Mouse (Mus musculus): ENCODE results near the gene Fam216a. TPM values are rescaled to one million over a fixed set of nuclear protein-coding genes. Genes with fewer than 3 reads are reported as not detected.
"Not testable (repeated sequence)": the region's sequence is repeated elsewhere in the genome, so short reads cannot be mapped to it uniquely, and the experiment has no call there.

Gene Fam216a
- total RNA-seq (2022): 1 to 10 TPM; 4.9 to 5.3 (median 5.2) TPM

GRCm38 (mm10) chr5:122372192-122372769 is at the start of gene Fam216a:
Fam216a (minus strand) TSS chr5:122372364.
- peak; percentile 97 for DNase-seq (ENCODE audit: low spot score in 2 of 2)

GRCm38 (mm10) chr5:122421271-122422068 is 49.3 kb upstream of the Fam216a start, which contains the start of gene Anapc7:
Anapc7 (plus strand) TSS chr5:122421693.
- DNase-seq (ENCODE audit: low spot score in 2 of 2): no peak

GRCm38 (mm10) chr5:122420676-122421075 is 48.5 kb upstream of the Fam216a start:
- DNase-seq (ENCODE audit: low spot score in 2 of 2): not testable (repeated sequence)

GRCm38 (mm10) chr5:122415465-122415864 is 43.3 kb upstream of the Fam216a start:
- no peak for DNase-seq (ENCODE audit: low spot score in 2 of 2)

- no peak for DNase-seq (ENCODE audit: low spot score in 2 of 2)
Measured at GRCm38 (mm10) chr5:122414351-122414750, 42.2 kb upstream of the Fam216a start.

GRCm38 (mm10) chr5:122412826-122413225 is 40.7 kb upstream of the Fam216a start:
- DNase-seq (ENCODE audit: low spot score in 2 of 2): no peak

- DNase-seq (ENCODE audit: low spot score in 2 of 2): no peak
Measured at GRCm38 (mm10) chr5:122411892-122412291, 39.7 kb upstream of the Fam216a start.

GRCm38 (mm10) chr5:122409692-122410645 is 37.8 kb upstream of the Fam216a start:
- DNase-seq (ENCODE audit: low spot score in 2 of 2): no peak

- no peak for DNase-seq (ENCODE audit: low spot score in 2 of 2)
Measured at GRCm38 (mm10) chr5:122405537-122405936, 33.4 kb upstream of the Fam216a start.

- no peak for DNase-seq (ENCODE audit: low spot score in 2 of 2)
Measured at GRCm38 (mm10) chr5:122403362-122403761, 31.2 kb upstream of the Fam216a start.

- DNase-seq (ENCODE audit: low spot score in 2 of 2): no peak
Measured at GRCm38 (mm10) chr5:122402772-122403171, 30.6 kb upstream of the Fam216a start.

GRCm38 (mm10) chr5:122402160-122402559 is 30.0 kb upstream of the Fam216a start:
- no peak for DNase-seq (ENCODE audit: low spot score in 2 of 2)

GRCm38 (mm10) chr5:122401303-122401640 is 29.1 kb upstream of the Fam216a start:
- peak; percentile 47 to 52 for DNase-seq (ENCODE audit: low spot score in 2 of 2)

- peak; percentile 47 to 63 for DNase-seq (ENCODE audit: low spot score in 2 of 2)
Measured at GRCm38 (mm10) chr5:122400628-122401302, 28.6 kb upstream of the Fam216a start.

GRCm38 (mm10) chr5:122399871-122400270 is 27.7 kb upstream of the Fam216a start:
- DNase-seq (ENCODE audit: low spot score in 2 of 2): no peak

- DNase-seq (ENCODE audit: low spot score in 2 of 2): no peak
Measured at GRCm38 (mm10) chr5:122397495-122397894, 25.3 kb upstream of the Fam216a start.

GRCm38 (mm10) chr5:122396791-122397190 is 24.6 kb upstream of the Fam216a start:
- no peak for DNase-seq (ENCODE audit: low spot score in 2 of 2)

- DNase-seq (ENCODE audit: low spot score in 2 of 2): peak; percentile 49 to 54
Measured at GRCm38 (mm10) chr5:122393887-122394286, 21.7 kb upstream of the Fam216a start.

GRCm38 (mm10) chr5:122392227-122393004 is 20.3 kb upstream of the Fam216a start:
- DNase-seq (ENCODE audit: low spot score in 2 of 2): no peak

- peak; percentile 81 to 84 for DNase-seq (ENCODE audit: low spot score in 2 of 2)
Measured at GRCm38 (mm10) chr5:122391786-122392180, 19.6 kb upstream of the Fam216a start, which contains the start of gene Arpc3. Arpc3 (plus strand) TSS chr5:122391878.
